Mouse (Mus musculus) midbrain, embryonic 13.5 days (tissue): ENCODE data around the gene Syngr3. TPM values are rescaled to one million over a fixed set of nuclear protein-coding genes. Genes with fewer than 3 reads are reported as not detected.
A peak's percentile ranks its signal among the peaks of the same experiment; 100 is the strongest.

Source experiments
- ATAC-seq: fragments of 200-750 bp; cut with Nextera tagmentation; 2 replicates; pipeline ENCODE4 v1.8.0; 2017; ENCODE audit warnings: mild to moderate bottlenecking, moderate TSS enrichment, moderate library complexity
- H3K27ac ChIP-seq: fragments of 300-500 bp; sonication (generic); 2 replicates; pipeline ENCODE4 v1.5.1; 2015; ENCODE audit warnings: inconsistent platforms, mild to moderate bottlenecking, moderate library complexity
- H3K27me3 ChIP-seq: fragments of 300-500 bp; sonication (generic); 2 replicates; pipeline ENCODE4 v1.6.1; 2015; ENCODE audit warnings: mild to moderate bottlenecking, inconsistent platforms
- H3K36me3 ChIP-seq: fragments of 300-500 bp; sonication (generic); 2 replicates; pipeline ENCODE4 v1.6.1; 2015; ENCODE audit warnings: mild to moderate bottlenecking, inconsistent platforms
- H3K4me1 ChIP-seq: fragments of 300-500 bp; sonication (generic); replicated peaks from 2 replicates; pipeline ENCODE4 v1.6.1; 2015; ENCODE audit warnings: inconsistent platforms
- H3K4me2 ChIP-seq: fragments of 300-500 bp; sonication (generic); replicated peaks from 2 replicates; pipeline ENCODE4 v1.6.1; 2015; ENCODE audit warnings: moderate library complexity, mild to moderate bottlenecking, inconsistent platforms
- H3K4me3 ChIP-seq: fragments of 300-500 bp; sonication (generic); replicated peaks from 2 replicates; pipeline ENCODE4 v1.5.1; 2015; ENCODE audit warnings: mild to moderate bottlenecking, inconsistent platforms
- H3K9ac ChIP-seq: fragments of 300-500 bp; sonication (generic); replicated peaks from 2 replicates; pipeline ENCODE4 v1.6.1; 2015; ENCODE audit warnings: mild to moderate bottlenecking, inconsistent platforms
- H3K9me3 ChIP-seq: fragments of 300-500 bp; sonication (generic); 2 replicates; pipeline ENCODE4 v1.6.1; 2016; ENCODE audit warnings: mild to moderate bottlenecking, inconsistent platforms
- WGBS: fragments of 180-500 bp; shearing (Covaris S2); methylation state at CpG from one replicate; pipeline ENCODE4 v1.1.7; 2015; 5-methylcytosine and 5-hydroxymethylcytosine counted together
- polyA plus RNA-seq: library from polyadenylated mRNA; unstranded; fragments of >200 nt; fragmentation: Nextera tagmentation; extraction: Ambion mirVana; gene quantifications from 2 replicates; pipeline ENCODE4 v1.2.1, GENCODE M21; 2015

Gene Syngr3
- polyA plus RNA-seq, 1 experiment from 2014 or later: 95.0 TPM

GRCm38 (mm10) chr17:24696011-24696697, 6.4 kb upstream of the Syngr3 start, which contains the start of the genes Gfer and Noxo1:
Gene Gfer, minus strand, starts transcription at chr17:24696156.
Gene Noxo1, plus strand, starts transcription at chr17:24696234.
- no peaks in the 10 kb centered on the region for H3K9me3 ChIP-seq
- peaks cover under 1% of the 10 kb centered on the region for H3K27me3 ChIP-seq
- H3K36me3 ChIP-seq: peaks cover 36% of the 10 kb centered on the region
- peak within 1 kb of the TSS; percentile 68 for H3K4me2 ChIP-seq
- WGBS: under 1% methylated on average over 57 of the region's 76 CpGs
- peaks cover 26% of the 10 kb centered on the region for H3K4me1 ChIP-seq
- peak within 1 kb of the TSS; percentile 90 for H3K27ac ChIP-seq
- H3K4me3 ChIP-seq: peak within 1 kb of the TSS; percentile 73
- H3K9ac ChIP-seq: peak within 1 kb of the TSS; percentile 82
- peak; percentile 92 for ATAC-seq

- ATAC-seq: no peak; the same call in none of the 2 replicates
Observed at GRCm38 (mm10) chr17:24695326-24696010, 5.7 kb upstream of the Syngr3 start.

GRCm38 (mm10) chr17:24692385-24692784, 2.6 kb upstream of the Syngr3 start:
- 90% methylated on average over 5 of the region's 5 CpGs for WGBS
- no peak overlapping the region for H3K4me3 ChIP-seq
- peaks cover 60% of the 10 kb centered on the region for H3K4me1 ChIP-seq
- H3K9ac ChIP-seq: no peak overlapping the region
- no peak overlapping the region for H3K4me2 ChIP-seq
- no peak overlapping the region for H3K27ac ChIP-seq
- no peak for ATAC-seq
- peaks cover 31% of the 10 kb centered on the region for H3K27me3 ChIP-seq
- peaks cover 17% of the 10 kb centered on the region for H3K36me3 ChIP-seq
- no peaks in the 10 kb centered on the region for H3K9me3 ChIP-seq

More at GRCm38 (mm10) chr17:24695326-24696010, 5.7 kb upstream of the Syngr3 start:
- Histone ChIP-seq H3K4me3 (peak overlapping the region; percentile 73), H3K4me1 (peaks cover 33% of the 10 kb centered on the region), H3K9me3 (no peaks in the 10 kb centered on the region), H3K36me3 (peaks cover 29% of the 10 kb centered on the region), H3K4me2 (peak overlapping the region; percentile 68), H3K9ac (peak overlapping the region; percentile 82), H3K27me3 (peaks cover 8% of the 10 kb centered on the region), H3K27ac (peak overlapping the region; percentile 90)
- WGBS: 8% methylated on average over 45 of the region's 51 CpGs

- H3K4me2 ChIP-seq: peak overlapping the region; percentile 79
- H3K27me3 ChIP-seq: peaks cover 45% of the 10 kb centered on the region
- 21% methylated on average over 23 of the region's 23 CpGs for WGBS
- peaks cover 43% of the 10 kb centered on the region for H3K4me1 ChIP-seq
- ATAC-seq: no peak
- H3K9me3 ChIP-seq: no peaks in the 10 kb centered on the region
- H3K36me3 ChIP-seq: peaks cover 20% of the 10 kb centered on the region
- H3K4me3 ChIP-seq: peak overlapping the region; percentile 81
- peak overlapping the region; percentile 46 for H3K9ac ChIP-seq
- H3K27ac ChIP-seq: no peak overlapping the region
Observed at GRCm38 (mm10) chr17:24687599-24687998, 2.2 kb downstream of the Syngr3 start.

- peak overlapping the region; percentile 46 for H3K9ac ChIP-seq
- ATAC-seq: no peak
- no peak overlapping the region for H3K27ac ChIP-seq
- H3K36me3 ChIP-seq: peaks cover 20% of the 10 kb centered on the region
- H3K4me2 ChIP-seq: peak overlapping the region; percentile 79
- H3K9me3 ChIP-seq: no peaks in the 10 kb centered on the region
- H3K27me3 ChIP-seq: peaks cover 45% of the 10 kb centered on the region
- peak overlapping the region; percentile 81 for H3K4me3 ChIP-seq
- H3K4me1 ChIP-seq: peaks cover 43% of the 10 kb centered on the region
- WGBS: 2% methylated on average over 25 of the region's 25 CpGs
Observed at GRCm38 (mm10) chr17:24687146-24687595, 2.6 kb downstream of the Syngr3 start.

- H3K9me3 ChIP-seq: no peaks in the 10 kb centered on the region
- peaks cover 20% of the 10 kb centered on the region for H3K36me3 ChIP-seq
- ATAC-seq: no peak
- H3K27ac ChIP-seq: no peak overlapping the region
- peaks cover 45% of the 10 kb centered on the region for H3K27me3 ChIP-seq
- no peak overlapping the region for H3K4me3 ChIP-seq
- peaks cover 43% of the 10 kb centered on the region for H3K4me1 ChIP-seq
- peak overlapping the region; percentile 19; the same call in 1 of the 2 replicates for H3K4me2 ChIP-seq
- WGBS: 28% methylated on average over 16 of the region's 16 CpGs
- no peak overlapping the region for H3K9ac ChIP-seq
Observed at GRCm38 (mm10) chr17:24686514-24686913, 3.2 kb downstream of the Syngr3 start.

- Histone ChIP-seq H3K4me1 (no peaks in the 10 kb centered on the region; the same call in 1 of the 2 replicates), H3K4me2 (no peak overlapping the region), H3K27ac (no peak overlapping the region), H3K9me3 (no peaks in the 10 kb centered on the region), H3K27me3 (no peaks in the 10 kb centered on the region), H3K9ac (no peak overlapping the region), H3K36me3 (peaks cover 60% of the 10 kb centered on the region), H3K4me3 (no peak overlapping the region)
- ATAC-seq: no peak
- 95% methylated on average over 24 of the region's 24 CpGs for whole genome bisulfite sequencing
Observed at GRCm38 (mm10) chr17:24677500-24678080, 12.2 kb downstream of the Syngr3 start.

- no peak overlapping the region for H3K9ac ChIP-seq
- 96% methylated on average over 5 of the region's 5 CpGs for WGBS
- peaks cover 6% of the 10 kb centered on the region for H3K4me1 ChIP-seq
- H3K4me3 ChIP-seq: no peak overlapping the region
- no peak overlapping the region for H3K4me2 ChIP-seq
- ATAC-seq: no peak
- peaks cover 53% of the 10 kb centered on the region for H3K36me3 ChIP-seq
- H3K27me3 ChIP-seq: no peaks in the 10 kb centered on the region
- no peak overlapping the region for H3K27ac ChIP-seq
- H3K9me3 ChIP-seq: no peaks in the 10 kb centered on the region
Observed at GRCm38 (mm10) chr17:24676877-24677276, 12.9 kb downstream of the Syngr3 start.

- 55% methylated on average over 2 of the region's 2 CpGs for WGBS
- Histone ChIP-seq H3K9me3 (no peaks in the 10 kb centered on the region), H3K4me2 (no peak overlapping the region), H3K27me3 (no peaks in the 10 kb centered on the region), H3K36me3 (peaks cover 48% of the 10 kb centered on the region), H3K4me3 (no peak overlapping the region), H3K27ac (no peak overlapping the region), H3K9ac (no peak overlapping the region), H3K4me1 (peaks cover 12% of the 10 kb centered on the region)
- ATAC-seq: no peak
Observed at GRCm38 (mm10) chr17:24676187-24676586, 13.6 kb downstream of the Syngr3 start.

GRCm38 (mm10) chr17:24674277-24674676, 15.5 kb downstream of the Syngr3 start:
- Histone ChIP-seq H3K4me3 (no peak overlapping the region), H3K9ac (no peak overlapping the region)
- WGBS: 90% methylated on average over 7 of the region's 7 CpGs

GRCm38 (mm10) chr17:24672141-24672540, 17.6 kb downstream of the Syngr3 start:
- 46% methylated on average over 5 of the region's 5 CpGs for WGBS
- H3K9ac ChIP-seq: 0 out of 2 replicates have a peak overlapping the region, but pooled peaks have one; percentile 98

More at GRCm38 (mm10) chr17:24674277-24674676, 15.5 kb downstream of the Syngr3 start:
- peaks cover 29% of the 10 kb centered on the region for H3K36me3 ChIP-seq
- H3K4me1 ChIP-seq: peaks cover 24% of the 10 kb centered on the region
- H3K9me3 ChIP-seq: no peaks in the 10 kb centered on the region
- ATAC-seq: no peak
- H3K27ac ChIP-seq: no peak overlapping the region
- no peaks in the 10 kb centered on the region for H3K27me3 ChIP-seq
- no peak overlapping the region for H3K4me2 ChIP-seq

GRCm38 (mm10) chr17:24671346-24671745, 18.4 kb downstream of the Syngr3 start:
- H3K9me3 ChIP-seq: no peaks in the 10 kb centered on the region
- whole genome bisulfite sequencing: 79% methylated on average over 5 of the region's 5 CpGs
- no peak overlapping the region for H3K4me3 ChIP-seq
- H3K4me1 ChIP-seq: peaks cover 32% of the 10 kb centered on the region
- no peak for ATAC-seq
- H3K4me2 ChIP-seq: peak overlapping the region; percentile 82
- peak overlapping the region; percentile 98 for H3K9ac ChIP-seq
- no peaks in the 10 kb centered on the region for H3K36me3 ChIP-seq
- H3K27ac ChIP-seq: no peak overlapping the region
- H3K27me3 ChIP-seq: no peaks in the 10 kb centered on the region

More at GRCm38 (mm10) chr17:24672141-24672540, 17.6 kb downstream of the Syngr3 start:
- no peak overlapping the region for H3K27ac ChIP-seq
- no peak overlapping the region for H3K4me3 ChIP-seq
- no peaks in the 10 kb centered on the region for H3K27me3 ChIP-seq
- H3K4me2 ChIP-seq: no peak overlapping the region
- H3K9me3 ChIP-seq: no peaks in the 10 kb centered on the region
- peaks cover 32% of the 10 kb centered on the region for H3K4me1 ChIP-seq
- peaks cover 8% of the 10 kb centered on the region for H3K36me3 ChIP-seq
- no peak for ATAC-seq
